Mouse (Mus musculus): Measurements from ENCODE around the gene Smoc1.
A peak's percentile ranks its signal among the peaks of the same experiment; 100 is the strongest.

The Smoc1 gene

GRCm38 (mm10) chr12:81167142-81167541 lies 140.5 kb downstream of the Smoc1 start:
- DNase-seq (ENCODE audit: low read depth, low spot score), result no peak

- DNase-seq (ENCODE audit: low read depth, low spot score), result no peak
These were observed 141.4 kb downstream of the Smoc1 start for GRCm38 (mm10) chr12:81168031-81168430.

GRCm38 (mm10) chr12:81168494-81168893 lies 141.9 kb downstream of the Smoc1 start:
- no peak for DNase-seq (ENCODE audit: low read depth, low spot score)

- DNase-seq (ENCODE audit: low read depth, low spot score), result no peak
These were observed 143.5 kb downstream of the Smoc1 start for GRCm38 (mm10) chr12:81170076-81170475.

- DNase-seq (ENCODE audit: low read depth, low spot score), result no peak
These were observed 146.4 kb downstream of the Smoc1 start for GRCm38 (mm10) chr12:81173011-81173410.

GRCm38 (mm10) chr12:81173893-81174292 lies 147.3 kb downstream of the Smoc1 start:
- no peak for DNase-seq (ENCODE audit: low read depth, low spot score)

- no peak for DNase-seq (ENCODE audit: low read depth, low spot score)
These were observed 148.6 kb downstream of the Smoc1 start for GRCm38 (mm10) chr12:81175252-81175651.

GRCm38 (mm10) chr12:81182073-81182472 lies 155.5 kb downstream of the Smoc1 start:
- peak; percentile 8 for DNase-seq (ENCODE audit: low read depth, low spot score)

- DNase-seq (ENCODE audit: low read depth, low spot score), result no peak
These were observed 158.4 kb downstream of the Smoc1 start for GRCm38 (mm10) chr12:81184967-81185366.

GRCm38 (mm10) chr12:81186081-81186480 lies 159.5 kb downstream of the Smoc1 start:
- DNase-seq (ENCODE audit: low read depth, low spot score), result no peak

- no peak for DNase-seq (ENCODE audit: low read depth, low spot score)
These were observed 160.1 kb downstream of the Smoc1 start for GRCm38 (mm10) chr12:81186668-81187067.

- DNase-seq (ENCODE audit: low read depth, low spot score), result no peak
These were observed 161.8 kb downstream of the Smoc1 start for GRCm38 (mm10) chr12:81188423-81188822.

- DNase-seq (ENCODE audit: low read depth, low spot score), result no peak
These were observed 162.4 kb downstream of the Smoc1 start for GRCm38 (mm10) chr12:81188996-81189395.

- DNase-seq (ENCODE audit: low read depth, low spot score), result no peak
These were observed 163.0 kb downstream of the Smoc1 start for GRCm38 (mm10) chr12:81189636-81190035.

- no peak for DNase-seq (ENCODE audit: low read depth, low spot score)
These were observed 167.4 kb downstream of the Smoc1 start for GRCm38 (mm10) chr12:81193968-81194367.

- no peak for DNase-seq (ENCODE audit: low read depth, low spot score)
These were observed 171.0 kb downstream of the Smoc1 start for GRCm38 (mm10) chr12:81197468-81198075.

GRCm38 (mm10) chr12:81199280-81199955 lies 172.8 kb downstream of the Smoc1 start:
- DNase-seq (ENCODE audit: low read depth, low spot score), result no peak

- DNase-seq (ENCODE audit: low read depth, low spot score), result no peak
These were observed 176.6 kb downstream of the Smoc1 start for GRCm38 (mm10) chr12:81203226-81203625.

- DNase-seq (ENCODE audit: low read depth, low spot score), result no peak
These were observed 179.3 kb downstream of the Smoc1 start for GRCm38 (mm10) chr12:81205619-81206560.

GRCm38 (mm10) chr12:81208559-81208958 lies 182.0 kb downstream of the Smoc1 start:
- DNase-seq (ENCODE audit: low read depth, low spot score), result no peak

- no peak for DNase-seq (ENCODE audit: low read depth, low spot score)
These were observed 192.7 kb downstream of the Smoc1 start for GRCm38 (mm10) chr12:81219339-81219738.

- no peak for DNase-seq (ENCODE audit: low read depth, low spot score)
These were observed 196.7 kb downstream of the Smoc1 start for GRCm38 (mm10) chr12:81223276-81223675.
